Mouse (Mus musculus) adipocyte (in vitro differentiated cells): Measurements from ENCODE around the gene Rbm42.

ENCODE experiments used
- DNase-seq: peaks from one replicate; pipeline ENCODE4 v3.0.0-alpha.2; 2016; ENCODE audit warnings: low spot score

Rbm42 gene

DNA sequence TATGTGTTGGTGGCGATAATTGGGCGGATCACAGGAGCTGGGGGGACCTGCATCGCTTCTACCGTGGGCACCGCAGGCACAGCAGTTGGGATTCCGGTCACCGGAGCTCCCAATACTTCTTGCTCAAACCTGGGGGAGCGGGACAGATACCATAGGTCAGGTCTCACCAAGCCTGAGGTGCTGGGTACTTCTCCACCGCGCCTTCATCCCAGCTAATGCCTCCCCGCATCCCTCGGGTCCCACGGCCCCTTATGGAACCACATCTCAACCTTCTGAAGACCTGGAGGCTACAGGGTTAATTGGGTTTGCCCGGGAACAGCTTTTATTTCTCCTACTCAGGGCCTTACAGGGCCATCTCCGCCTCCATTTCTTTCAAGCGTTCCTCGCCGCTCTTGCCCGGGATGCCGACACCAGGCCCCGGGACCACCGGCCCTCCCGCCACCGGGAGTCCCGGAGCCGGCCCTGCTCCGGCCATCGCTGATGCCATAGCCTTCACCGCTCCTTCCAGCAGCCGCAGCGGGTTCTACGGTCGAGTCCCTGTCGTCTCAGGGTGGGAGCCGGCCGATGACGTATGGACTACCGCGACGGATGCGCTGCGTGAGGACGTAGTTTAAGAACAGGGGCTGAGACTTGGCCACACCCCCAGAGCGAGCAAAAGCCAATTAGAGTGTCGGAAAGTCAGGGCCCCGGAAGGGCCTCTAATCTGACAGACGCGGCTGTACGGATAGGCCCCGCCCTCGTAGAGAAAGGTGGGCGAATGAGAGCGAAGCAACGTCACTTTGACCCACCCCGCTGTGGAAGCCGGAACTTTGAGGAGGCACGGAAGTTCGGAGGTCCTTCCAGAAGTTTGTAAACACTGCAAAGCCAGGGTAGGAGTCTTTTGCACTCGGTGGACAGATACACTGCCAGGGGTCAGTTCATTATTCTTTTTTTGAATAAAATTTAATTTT lies at the start of gene Rbm42:
TSS of gene Rbm42 (minus strand) at position 727 of the 950 bp plus-strand sequence.
- DNase-seq: peak; percentile 98

DNA sequence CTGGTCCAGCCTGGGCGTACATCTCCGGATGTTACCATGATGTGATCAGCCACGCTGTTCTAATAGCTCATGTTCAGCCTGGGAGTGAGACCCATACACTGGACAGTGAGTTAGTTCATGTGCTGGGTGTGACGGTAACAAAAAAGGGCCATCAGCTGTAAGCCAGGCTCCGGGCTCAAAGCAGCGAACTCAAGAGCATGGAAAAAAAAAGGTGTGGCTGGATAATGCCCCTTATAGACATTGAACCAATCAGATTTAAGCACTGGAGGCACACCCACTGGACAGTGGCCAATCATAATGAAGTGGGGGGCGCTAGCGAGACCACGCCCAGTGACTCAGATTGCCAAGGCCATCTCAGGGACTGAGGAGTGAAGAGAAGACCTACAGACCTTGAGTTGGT lies 48.5 kb upstream of the Rbm42 start, which contains the start of gene 2200002J24Rik:
TSS of gene 2200002J24Rik (plus strand) at position 338 of the 400 bp plus-strand sequence.
- DNase-seq: no peak

DNA sequence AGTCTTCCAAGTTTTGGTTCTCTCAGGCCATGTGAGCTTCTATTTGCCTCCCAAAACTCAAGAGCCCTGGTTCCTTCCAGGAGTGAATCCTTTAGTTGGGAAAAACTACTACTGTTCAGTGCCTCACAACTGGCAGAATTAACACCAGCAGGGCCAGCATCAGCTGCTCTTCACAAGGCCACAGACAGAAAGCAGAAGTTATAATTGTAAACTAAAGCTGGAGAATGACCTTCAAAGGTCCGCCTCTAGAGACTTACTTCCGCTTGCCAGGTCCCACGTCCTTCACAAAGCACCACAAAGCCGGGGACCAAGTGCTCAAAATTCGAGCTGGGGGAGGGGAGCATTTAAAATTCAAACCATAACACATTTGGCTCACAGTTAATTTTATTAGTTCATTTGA lies 48.0 kb upstream of the Rbm42 start:
- no peak for DNase-seq

DNA sequence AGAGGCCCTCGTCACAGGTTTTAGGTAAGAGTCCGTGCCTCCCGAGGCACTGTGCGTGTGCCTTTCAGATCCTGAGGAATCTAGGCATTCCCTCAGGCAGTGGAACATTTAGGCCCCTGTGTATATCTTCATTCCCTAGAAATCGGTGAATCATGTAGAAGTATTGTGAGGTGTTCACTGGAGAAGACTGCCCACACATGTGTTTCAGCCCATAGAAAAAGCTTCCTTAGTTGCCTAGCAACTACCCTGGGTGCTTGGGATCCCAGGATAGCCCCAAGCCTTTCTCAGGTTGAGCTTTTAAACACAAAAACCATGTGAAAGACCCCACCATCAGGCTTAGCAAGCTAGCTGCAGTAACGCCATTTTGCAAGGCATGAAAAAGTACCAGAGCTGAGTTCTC lies 38.2 kb upstream of the Rbm42 start:
- no peak for DNase-seq

DNA sequence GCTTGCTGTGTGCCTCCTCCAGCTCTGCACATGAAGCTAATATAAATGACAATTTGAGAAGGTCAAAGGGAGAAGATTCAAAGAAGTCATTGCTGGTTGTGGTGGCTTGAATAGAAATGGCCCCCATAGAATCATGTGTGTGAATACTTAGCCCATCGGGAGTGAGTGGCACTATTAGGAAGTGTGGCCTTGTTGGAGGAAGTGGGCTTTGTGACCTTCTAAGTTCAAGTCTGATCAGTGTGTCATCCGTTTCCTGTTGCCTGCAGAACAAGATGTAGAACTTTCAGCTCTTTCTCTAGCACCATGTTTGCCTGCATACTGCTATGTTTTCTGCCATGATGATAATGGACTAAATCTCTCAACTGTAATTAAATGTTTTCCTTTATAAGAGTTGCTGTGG lies 33.3 kb upstream of the Rbm42 start:
- DNase-seq: no peak

DNA sequence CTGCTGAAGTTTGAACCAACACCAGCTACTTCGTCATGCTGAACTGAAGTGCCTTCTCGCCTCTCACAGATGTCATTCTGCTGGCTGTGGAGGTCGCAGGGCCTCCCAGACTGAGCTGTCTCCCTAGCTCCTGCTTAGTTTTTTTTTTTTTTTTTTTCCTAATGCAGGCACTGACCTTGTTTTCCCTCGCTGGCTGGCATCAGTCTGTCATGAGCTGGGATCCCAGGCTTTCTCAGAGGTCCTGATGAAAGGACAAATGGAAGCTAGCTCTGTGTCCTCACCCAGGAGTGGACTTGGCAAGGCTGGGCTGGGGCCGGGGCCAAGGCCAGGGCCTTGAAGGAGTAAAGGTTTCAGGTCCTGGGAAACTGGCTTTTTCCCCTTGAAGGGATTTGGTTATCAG lies 31.8 kb upstream of the Rbm42 start:
- DNase-seq: no peak

DNA sequence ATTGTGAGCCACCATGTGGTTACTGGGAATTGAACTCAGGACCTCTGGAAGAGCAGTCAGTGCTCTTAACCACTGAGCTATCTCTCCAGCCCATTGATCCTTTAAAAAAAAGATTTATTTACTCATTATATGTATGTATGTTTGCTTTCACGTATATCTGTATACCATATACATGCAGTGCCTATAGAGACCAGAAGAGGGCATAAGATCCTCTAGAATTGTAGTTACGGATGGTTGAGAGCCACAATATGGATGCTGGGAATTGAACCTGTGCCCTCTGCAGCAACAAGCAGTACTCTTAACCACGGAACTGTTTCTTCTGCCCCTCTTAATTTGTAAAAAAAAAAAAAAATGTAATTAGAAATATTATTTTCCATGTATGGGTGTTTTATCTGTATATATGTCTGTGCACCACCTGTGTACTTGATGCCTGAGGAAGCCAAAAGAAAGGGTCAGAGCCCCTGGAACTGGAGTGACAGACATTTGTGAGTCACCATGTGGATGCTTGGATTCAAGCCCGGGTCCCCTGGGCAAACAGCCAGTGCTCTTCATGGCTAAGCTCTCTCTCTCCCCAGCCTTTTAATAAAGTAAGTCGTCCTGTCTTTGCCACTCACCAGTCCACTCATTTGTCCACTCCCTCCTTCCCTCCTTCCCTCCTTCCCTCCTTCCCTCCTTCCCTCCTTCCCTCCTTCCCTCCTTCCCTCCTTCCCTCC lies 28.3 kb upstream of the Rbm42 start:
- DNase-seq: peak; percentile 61

DNA sequence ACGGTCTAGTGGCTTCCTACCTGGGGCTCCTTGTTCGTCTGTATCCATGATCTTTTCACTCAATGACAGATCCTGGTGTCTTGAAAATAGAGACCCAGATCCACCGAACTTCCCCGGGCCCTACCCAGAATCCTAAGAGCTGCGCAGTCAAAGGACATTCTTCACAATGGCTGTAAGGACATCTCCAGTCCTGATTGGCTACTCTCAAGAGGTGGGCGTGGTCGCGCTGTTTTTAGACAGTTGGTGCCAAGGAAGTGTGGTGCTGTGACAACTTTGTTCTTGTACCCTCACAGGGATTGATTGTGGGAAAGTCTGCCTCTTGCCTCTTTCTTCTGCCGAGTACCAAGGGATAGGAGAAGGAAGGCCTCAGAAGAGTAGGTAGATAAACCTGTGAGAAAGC lies 21.4 kb upstream of the Rbm42 start, which contains the start of gene Pmis2:
TSS of gene Pmis2 (minus strand) at position 126 of the 400 bp plus-strand sequence.
- no peak for DNase-seq

DNA sequence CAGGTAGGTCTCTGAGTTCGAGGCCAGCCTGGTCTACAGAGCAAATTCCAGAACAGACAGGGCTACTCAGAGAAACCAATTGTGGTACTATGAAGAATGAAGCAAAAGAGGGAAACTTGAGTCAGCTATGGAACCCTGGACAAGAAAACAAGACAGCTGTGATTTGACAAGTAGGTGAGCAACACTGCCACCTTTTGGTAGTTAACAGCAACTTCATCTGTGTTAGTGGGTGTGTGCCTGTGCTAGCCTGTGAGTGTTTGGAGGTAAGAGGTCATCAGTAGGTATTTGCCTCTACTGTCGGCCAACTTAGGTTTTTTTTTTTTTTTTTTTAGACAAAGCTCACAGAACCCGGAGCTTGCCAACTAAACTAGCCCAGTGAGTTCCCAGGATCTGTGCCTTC lies 19.1 kb upstream of the Rbm42 start:
- peak; percentile 17 for DNase-seq

DNA sequence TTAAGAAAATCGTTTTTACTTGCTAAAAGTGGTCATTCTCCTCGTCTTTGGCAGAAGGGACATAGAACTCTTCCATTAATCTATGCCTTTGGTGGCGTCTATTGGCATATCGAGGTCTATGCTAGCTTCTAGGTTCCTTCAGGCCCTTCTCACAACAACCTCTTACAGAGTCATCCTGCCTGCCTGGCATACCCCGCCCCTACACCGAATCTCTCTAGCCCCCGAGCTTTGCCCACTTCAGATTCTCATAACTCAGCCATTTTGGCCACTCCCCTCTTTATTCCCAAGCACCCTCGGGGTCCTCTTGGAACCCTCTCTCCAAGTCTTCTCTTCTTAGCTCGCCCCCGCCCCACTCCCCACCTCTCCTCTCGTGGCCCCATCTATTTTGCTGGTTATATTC lies 15.2 kb upstream of the Rbm42 start:
- no peak for DNase-seq

DNA sequence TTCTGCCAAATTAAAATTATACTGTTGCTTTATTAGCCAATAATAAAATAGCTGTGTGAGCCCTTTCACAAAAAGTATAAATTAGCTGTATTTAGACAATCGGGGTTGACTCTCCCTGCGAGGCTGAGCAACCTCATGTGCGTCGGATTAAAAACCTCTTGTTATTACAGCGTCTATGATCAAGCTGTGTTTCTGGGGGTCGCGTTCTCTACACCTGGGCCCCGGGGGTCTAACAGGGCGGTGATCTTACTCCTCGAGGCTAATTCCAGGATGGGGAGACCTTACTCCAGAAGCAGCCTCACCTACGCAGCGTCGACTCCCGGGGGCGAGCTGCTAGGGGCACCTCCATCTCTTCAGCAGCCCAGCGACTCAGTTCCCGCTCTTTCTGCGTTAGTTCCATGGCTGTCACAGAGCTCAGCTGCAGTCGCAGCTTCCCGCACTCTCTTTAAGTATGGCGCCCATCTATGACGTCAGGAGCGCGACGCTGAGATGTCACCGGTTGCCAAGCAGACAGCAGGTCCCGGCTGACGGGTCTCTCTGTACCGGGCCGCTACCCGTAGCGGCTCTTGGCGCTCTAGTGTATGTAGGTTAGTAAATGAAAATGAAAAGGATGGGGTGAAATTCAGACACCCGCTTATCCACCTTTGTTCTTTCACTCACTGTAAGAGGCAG lies 14.5 kb upstream of the Rbm42 start, which contains the start of gene Haus5:
TSS of gene Haus5 (minus strand) at position 466 of the 672 bp plus-strand sequence.
- peak; percentile 86 for DNase-seq

DNA sequence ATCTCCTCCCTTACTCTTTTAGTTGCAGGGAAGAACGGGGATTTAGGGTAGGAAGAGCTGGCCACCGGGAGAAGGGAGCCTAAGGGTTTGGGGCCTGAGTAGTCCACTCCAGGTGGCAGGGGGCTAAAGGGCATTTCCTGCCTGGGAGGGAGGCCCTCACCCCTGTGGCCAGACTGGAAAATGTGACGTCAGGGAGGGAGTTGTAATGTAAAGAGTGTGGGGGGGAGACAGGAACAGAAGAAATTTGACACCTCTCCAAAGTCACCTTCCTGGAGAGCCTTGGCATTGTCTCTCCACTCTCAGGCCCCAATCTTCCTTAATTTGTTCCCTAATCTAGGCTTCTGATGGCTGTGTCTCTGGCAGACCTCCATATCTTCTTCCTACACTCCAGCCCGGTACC lies 11.0 kb downstream of the Rbm42 start:
- no peak for DNase-seq

DNA sequence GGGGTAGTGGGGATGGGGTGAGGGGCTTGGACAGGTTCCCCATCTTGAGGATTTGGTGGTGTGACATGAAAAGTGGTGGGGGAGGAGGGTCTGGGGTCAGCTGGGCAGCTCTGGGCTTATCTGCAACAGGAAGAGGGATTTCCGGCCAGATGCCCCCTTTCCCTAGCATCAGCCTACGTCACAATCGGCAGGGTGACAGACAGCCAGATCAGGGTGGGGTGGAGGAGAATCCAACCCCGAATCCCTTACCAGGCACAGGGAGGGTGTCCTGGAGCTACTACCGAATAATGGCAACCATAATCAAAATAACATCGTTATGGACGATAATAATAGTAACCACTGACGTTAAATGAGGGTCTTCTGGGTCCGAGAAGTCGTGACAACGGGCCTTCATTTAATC lies 13.7 kb downstream of the Rbm42 start:
- DNase-seq: no peak

DNA sequence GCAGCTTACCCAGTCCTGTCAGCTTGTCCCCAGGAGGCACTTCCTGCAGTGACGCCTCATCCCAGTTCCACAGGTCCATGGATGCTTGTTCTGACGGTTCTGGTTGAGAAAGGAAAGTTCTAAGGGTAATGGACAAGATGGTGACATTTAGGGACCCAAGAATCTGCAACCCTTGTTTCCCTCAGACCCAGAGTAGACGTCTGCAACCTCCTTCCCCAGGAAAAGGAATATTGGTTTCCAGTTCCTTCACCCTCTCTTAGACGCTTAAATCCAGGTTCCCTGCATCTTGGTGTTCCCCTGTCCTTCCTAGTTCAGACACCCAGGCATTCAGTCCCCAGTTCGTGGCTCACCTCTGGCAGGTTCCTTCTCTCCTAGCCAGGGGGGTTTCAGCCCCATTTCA lies 14.4 kb downstream of the Rbm42 start, which contains the start of gene Etv2:
TSS of gene Etv2 (minus strand) at position 101 of the 400 bp plus-strand sequence.
- DNase-seq: no peak

DNA sequence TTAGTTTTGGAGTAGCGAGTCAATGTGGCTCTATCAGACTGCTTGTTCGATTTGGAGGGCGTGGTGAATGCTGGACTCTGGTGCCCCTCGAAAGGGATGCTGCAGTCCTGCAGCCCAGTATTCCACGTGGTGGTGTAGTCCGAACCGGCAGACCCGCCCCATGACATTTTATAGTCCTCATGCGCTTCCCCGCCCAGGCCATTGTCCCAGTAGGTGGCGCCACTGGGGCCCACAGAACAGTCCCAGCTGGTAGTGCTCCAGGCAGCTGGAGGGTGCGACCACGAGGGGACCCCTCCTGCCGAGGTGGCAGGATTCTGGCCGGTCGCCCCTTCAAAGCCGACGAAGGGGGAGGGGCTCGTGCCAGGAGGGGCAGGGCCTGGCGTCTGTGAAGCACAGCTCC lies 15.5 kb downstream of the Rbm42 start:
- no peak for DNase-seq

DNA sequence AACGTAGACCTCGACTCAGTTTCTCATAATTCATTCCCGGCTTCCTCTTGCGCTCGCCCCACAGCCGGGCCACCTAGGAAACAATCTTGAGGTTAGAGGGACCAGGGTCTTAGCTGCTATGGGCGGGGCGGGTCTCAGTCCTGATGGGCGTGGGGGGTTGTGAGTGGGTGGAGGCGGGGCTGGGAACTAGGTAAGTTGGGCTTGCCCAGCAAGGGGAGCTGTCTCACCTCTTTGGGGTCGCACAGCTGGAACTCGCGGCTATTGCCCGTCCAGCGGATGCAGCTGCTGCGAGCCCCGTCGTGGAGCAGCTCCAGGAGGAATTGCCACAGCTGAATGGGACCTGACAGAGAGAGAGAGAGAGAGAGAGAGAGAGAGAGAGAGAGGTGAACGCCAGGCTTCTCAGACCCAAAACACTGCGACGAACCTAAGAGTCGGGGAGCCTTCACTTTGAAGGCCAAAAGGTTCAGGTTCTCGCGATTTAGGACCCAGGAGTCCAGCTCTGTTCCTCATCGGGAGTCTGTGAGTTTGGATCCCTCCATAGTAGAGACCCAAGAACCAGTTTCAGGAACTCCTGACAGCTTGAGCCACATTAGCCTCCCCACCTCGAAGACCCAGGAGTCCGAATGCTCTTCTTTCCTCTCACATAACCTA lies 16.2 kb downstream of the Rbm42 start:
- no peak for DNase-seq

DNA sequence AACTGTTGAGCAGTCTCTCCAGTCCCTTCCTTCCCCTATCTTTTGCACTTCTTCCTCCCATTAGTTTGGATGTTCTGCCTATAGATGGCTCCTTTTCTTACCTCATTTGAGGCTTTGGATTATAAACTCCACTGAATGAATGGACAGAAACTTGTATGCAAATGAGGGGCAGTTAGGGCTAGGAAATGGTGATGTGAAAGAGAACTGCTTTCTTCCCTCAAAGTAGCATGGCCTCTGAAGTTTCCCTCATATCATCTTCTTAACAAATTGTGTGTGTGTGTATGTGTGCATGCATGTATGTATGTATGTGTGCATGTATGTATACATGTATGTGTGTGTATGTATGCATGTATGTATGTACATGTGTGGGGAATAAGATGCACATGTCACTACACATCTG lies 21.1 kb downstream of the Rbm42 start:
- DNase-seq: no peak

DNA sequence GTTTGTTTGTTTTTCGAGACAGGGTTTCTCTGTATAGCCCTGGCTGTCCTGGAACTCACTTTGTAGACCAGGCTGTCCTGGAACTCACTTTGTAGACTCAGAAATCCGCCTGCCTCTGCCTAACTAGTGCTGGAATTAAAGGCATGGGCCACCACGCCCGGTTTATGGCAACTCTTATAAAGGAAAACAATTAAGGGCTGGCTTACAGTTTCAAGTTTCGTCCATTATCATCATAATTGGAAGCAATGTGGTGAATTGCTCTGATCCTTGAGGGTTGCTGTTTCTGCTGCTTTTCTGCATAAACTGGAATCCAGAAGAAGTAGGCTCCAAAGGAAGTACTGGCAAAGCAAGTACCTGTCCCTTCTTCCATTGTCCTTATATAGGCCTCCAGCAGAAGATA lies 23.5 kb downstream of the Rbm42 start:
- no peak for DNase-seq

DNA sequence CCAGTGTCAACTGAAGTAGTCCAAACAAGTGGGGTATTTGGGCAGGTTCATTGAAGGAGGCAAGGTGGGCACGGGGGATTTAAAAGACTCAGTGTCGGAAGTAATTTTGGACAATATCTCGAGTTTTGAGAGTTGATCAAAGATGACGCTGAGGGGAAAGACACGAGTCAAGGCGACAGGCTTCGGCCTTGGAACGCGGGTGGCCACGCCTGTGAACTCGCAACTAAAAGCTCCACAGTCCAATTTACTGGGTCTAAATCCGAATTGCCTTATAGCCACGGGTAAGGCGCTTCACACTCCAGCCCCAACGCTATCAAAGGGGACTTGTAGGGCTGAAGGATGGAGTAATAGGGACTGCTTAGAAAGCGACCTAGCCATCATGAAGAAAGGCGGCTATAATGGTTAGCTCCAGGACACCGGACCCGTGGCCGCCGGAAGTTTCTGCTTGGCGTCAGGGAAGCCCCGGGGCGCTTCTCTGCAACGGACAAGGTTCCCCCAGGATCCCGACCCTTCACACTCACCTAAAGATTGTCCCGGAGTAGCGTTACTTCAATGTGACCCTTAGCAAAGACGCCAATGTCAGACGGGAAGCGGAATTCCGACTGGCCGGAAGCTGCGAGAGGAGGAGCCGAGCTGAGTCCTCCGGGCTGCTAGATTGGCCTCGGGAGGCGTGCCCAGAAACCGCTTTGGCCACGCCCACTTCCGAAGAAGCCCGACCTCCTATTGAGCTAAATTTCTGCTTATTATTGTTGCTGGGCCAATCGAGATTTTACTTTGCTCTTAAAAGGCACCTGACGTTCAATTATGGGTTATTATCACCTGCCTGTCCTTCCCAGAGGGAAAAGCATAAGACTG lies 24.4 kb downstream of the Rbm42 start, which contains the start of gene Cox6b1:
TSS of gene Cox6b1 (minus strand) at position 622 of the 855 bp plus-strand sequence.
- DNase-seq: peak; percentile 87

DNA sequence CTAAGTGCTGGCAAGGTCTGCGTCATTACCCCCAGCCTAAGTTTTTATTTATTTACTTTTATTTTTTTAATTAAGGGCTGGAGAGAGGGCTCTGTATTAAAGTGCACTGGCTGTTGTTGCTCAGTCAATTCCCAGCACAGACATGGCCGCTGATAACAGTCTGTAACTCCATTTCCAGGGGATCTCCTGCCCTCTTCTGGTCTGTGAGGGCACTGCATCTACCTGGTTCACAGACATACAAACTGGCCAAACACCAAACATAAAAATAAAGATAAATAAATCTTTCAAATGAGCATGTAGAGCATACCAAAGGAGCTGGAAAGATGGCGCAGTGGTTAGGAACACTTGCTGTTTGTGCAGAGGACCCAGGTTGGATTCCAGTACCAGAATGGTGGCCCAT lies 30.9 kb downstream of the Rbm42 start:
- peak; percentile 25 for DNase-seq

DNA sequence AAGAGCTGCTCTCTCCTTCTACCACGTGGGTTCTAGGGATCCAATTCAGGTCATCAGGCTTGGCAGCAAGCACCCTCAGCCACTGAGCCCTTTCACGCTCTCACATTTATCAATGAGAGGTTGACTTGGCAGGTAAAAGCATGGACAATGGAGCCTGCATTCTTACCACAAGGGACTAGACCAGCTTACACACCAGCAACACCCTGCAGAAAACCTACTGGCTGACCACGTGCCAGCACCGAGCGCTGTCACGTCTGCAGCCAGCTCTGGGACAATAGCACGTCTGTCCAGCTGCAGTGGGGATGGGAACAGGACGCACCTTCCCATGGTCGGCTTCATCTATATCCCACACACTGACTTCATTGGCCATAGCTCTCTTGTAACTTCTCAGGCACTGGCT lies 31.5 kb downstream of the Rbm42 start:
- DNase-seq: no peak
